Mouse (Mus musculus) liver, embryonic 14.5 days (tissue): ENCODE results near the gene Prdm16.
A peak's percentile ranks its signal among the peaks of the same experiment; 100 is the strongest.

ENCODE experiments used
- CTCF ChIP-seq: IDR thresholded peaks from 2 replicates; pipeline ENCODE4 v1.5.1; 2016; ENCODE audit warnings: antibody characterized with exemption, low read depth, control low read depth
- EP300 ChIP-seq: IDR thresholded peaks from 2 replicates; pipeline ENCODE4 v1.6.1; 2016; ENCODE audit warnings: antibody characterized with exemption, low read depth

GRCm38 (mm10) chr4:154449343-154449742, 187.3 kb downstream of the Prdm16 start:
- TF ChIP-seq CTCF = peak; percentile 60
- TF ChIP-seq EP300 = no peak
